Mouse (Mus musculus) layer of hippocampus, adult 9-11 months (tissue): ENCODE measurements around the gene Krtap28-10.
"Not testable (repeated sequence)": the region's sequence is repeated elsewhere in the genome, so short reads cannot be mapped to it uniquely, and the experiment has no call there.

Experiments used
- DNase-seq: peaks from one replicate; pipeline ENCODE4 v3.0.0; 2022

Gene Krtap28-10

DNA sequence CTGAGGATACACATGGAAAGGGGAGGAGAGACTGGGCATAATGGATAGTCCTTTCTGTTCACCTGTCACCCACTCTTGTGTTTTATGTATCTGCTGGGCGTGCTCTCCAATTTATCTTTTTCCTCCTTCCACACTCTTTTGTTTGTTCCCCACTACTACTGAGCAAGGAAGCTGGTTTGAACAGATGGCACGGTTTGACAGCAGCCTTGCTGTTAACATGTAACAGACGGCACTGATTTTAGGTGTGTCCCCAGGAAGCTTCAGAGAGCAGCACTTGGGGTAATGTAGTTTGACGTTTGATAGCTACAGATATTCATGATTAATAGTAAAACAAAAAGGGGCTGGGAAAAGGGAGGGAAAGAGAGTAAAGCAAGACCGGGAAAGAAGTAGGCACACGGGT, 34.8 kb downstream of the Krtap28-10 start:
- no peak for DNase-seq

- no peak for DNase-seq
Observed at GRCm38 (mm10) chr1:83006218-83007179, 35.8 kb downstream of the Krtap28-10 start.

DNA sequence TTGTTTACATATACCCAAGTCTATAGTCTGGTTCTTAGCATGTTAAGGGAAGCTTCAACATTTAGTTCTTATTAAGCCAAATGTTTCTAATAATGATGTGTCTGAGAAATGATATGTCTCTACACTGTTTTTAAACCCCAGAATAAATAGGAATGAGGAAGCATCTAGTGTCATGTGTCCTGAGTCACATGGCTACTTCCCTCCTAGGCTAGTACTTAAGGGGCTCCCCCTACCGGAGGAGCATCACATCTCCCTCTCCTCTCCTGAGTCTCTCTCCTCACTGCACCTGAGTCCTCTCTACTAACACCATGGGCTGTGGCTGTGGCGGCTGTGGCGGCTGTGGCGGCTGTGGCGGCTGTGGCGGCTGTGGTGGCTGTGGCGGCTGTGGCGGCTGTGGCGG, 42.0 kb downstream of the Krtap28-10 start, which contains the start of gene Gm47959:
Gm47959 (plus strand) TSS at position 243 of the 400 bp plus-strand sequence.
- DNase-seq = not testable (repeated sequence)

DNA sequence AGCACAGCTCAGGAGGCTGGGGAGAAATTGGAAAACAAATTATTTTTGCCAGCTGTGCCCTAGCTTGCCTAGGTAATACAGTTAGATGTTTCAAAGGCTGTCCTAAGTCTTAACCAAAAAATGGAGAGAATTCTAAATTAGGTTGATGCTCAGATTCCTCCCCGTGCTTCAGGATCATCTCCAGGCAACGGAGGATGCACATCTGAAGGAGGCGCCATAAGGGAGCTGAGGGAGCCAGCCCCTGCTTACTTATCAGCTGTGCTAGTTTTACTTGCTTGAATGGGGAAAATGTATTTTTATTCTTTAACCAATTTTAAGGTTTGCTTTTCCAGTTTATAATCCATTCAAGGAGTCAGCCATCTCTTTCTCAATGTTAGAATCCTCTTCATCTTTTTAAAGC, 48.3 kb downstream of the Krtap28-10 start:
- no peak for DNase-seq

GRCm38 (mm10) chr1:82992093-82992492, 50.2 kb downstream of the Krtap28-10 start:
- DNase-seq = no peak

DNA sequence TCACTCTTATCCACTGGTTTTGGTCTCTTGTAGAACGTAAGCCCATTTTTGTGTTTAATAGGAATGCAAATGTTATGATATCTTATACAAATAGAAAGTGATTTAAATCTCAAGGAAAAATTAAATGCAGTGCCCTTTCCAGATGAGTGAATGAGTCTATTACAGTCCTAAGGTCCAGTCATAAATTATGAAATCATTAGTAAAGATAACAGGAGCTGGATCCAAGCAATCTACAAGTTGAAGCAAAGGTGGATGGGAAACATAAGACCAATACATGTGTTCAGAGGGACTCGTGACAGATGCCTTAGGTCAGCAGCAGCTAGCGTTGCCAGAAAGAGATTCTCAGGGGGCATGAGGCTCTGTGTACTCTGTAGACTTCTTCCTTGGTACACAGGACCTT, 50.7 kb downstream of the Krtap28-10 start:
- no peak for DNase-seq
